Mouse (Mus musculus): Measurements from ENCODE around the gene H1foo.

The H1foo gene

DNA sequence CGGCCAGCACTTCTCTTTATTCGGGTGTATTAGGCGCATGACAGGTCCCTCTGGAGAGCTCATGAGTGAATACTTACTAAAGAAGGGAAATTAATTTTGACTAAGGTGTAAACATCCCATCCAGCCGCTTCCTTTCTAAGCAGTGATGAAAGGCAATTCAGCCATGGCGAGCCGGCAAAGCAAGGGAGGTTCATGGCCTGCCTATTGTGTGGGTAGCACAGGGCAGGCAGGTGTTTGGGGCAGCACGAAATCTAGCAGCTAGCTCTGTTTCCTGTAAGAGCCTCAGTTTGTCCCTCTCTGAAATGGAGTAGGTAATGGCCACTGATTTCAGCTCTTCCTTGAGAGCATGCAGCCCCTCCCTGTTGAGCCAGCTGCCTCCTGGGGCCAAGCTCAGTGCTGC lies 39.8 kb downstream of the H1foo start:
- no peak for DNase-seq (ENCODE audit: low read depth in 2 of 2, low spot score in 2 of 2)

DNA sequence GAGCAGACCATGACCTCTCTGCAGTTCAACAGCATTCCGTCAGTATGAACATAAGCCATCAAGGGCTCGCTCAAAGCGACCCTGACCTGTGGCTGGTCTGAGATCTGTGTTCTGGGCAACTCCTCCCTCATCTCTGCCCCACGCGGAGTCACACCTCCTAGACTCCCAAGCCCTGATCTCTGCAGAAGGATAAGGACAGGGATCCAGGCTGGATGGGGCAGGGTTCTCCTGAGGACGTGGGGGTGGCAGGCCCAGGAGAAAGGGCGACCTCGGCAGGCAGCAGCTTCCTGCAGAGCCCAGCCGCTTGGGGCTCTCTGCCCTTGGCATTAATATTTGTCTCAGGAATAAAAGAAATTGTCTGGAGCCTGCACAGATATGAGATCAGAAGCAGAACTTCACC lies 40.9 kb downstream of the H1foo start:
- DNase-seq (ENCODE audit: low read depth in 2 of 2, low spot score in 2 of 2) = no peak

GRCm38 (mm10) chr6:115986472-115987095 lies 41.8 kb downstream of the H1foo start:
- DNase-seq (ENCODE audit: low read depth in 2 of 2, low spot score in 2 of 2) = no peak

DNA sequence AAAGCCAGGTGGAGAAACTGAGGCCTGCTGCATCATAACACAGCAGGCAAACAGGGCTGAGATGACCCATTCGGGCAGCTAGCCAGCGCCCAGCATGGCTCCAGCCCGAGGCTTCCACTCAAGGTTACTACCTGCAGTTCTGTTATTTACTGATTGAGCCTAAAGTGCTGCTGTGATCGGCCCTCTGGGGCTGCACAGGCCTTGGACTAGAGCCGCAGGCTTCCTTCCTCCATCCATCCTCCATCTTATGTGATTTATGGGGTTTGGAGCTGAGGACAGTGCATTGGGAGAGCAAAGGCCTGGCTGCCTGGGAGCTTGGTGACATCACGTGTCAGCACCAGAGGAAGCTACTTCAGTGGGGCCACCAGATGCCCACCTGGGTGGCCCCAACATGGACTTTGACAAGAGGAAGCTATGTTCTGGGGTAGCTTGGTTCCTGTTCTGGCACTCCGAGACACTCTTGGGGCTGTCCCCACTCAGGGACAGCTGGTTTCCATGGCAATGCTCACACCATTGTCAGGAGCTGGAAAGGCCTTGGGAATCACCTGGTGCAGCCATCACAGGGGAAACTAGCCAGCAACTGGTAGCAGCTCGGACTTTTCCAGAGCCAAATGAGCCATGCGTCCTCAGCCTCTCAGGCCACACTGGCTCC lies 42.5 kb downstream of the H1foo start:
- DNase-seq (ENCODE audit: low read depth in 2 of 2, low spot score in 2 of 2) = no peak

- no peak for DNase-seq (ENCODE audit: low read depth in 2 of 2, low spot score in 2 of 2)
Measured at GRCm38 (mm10) chr6:115989032-115989431, 44.3 kb downstream of the H1foo start.

DNA sequence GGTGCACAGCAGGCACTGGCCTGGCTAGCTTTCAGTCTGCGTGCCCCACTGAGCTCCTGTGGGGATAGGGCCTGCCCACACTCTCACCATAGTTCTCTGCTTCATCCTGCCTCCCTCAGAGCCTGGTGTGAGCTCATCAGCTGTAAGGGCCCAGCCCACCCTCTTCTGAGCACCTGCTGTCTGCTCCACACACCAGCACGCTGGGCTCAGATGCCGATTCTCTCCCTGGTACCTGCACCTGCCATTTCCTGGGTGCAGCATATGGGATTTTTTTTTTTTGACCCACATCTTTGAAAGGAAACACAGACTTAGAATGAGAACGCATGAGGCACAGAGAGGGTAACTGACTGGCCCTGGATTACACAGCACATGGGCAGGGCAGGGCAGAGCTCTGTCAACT lies 44.9 kb downstream of the H1foo start:
- DNase-seq (ENCODE audit: low read depth in 2 of 2, low spot score in 2 of 2) = no peak

DNA sequence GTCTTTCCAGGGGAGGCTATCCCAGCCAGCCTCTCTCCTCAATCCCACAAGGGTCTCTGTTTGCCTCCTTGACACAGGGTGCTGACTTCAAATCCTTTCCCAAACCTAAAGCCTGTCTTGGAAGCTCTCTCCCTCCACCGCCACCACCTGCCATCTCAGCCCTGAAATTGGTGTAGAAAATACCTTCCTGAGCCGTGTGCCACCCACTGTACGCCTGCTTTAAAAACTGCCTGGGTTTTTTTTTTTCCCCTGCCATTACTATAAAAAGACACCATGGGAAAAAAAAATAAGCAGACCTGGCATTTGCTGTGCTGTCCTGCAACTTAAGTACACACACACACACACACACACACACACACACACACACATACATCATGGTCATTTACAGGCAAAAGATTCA lies 45.3 kb downstream of the H1foo start:
- no peak for DNase-seq (ENCODE audit: low read depth in 2 of 2, low spot score in 2 of 2)

DNA sequence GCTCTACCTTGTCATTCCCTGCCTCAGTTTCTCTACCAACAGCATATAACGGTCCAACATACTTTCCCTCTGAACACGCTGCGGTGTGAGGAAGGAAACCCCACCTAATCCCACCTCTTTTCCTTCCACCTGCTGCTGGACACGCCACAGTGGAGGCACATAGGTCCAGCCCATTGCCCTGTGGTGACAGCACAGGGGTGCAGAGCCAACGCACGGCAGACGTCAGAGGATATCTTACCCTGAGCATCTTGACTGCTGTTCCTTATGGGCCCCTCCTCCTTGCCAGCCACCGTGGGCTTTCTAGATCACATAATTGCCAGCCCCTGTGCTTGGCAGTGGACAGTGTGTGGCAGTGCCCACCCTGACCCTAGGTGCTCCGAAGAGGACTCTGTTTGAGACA lies 45.7 kb downstream of the H1foo start:
- no peak for DNase-seq (ENCODE audit: low read depth in 2 of 2, low spot score in 2 of 2)

DNA sequence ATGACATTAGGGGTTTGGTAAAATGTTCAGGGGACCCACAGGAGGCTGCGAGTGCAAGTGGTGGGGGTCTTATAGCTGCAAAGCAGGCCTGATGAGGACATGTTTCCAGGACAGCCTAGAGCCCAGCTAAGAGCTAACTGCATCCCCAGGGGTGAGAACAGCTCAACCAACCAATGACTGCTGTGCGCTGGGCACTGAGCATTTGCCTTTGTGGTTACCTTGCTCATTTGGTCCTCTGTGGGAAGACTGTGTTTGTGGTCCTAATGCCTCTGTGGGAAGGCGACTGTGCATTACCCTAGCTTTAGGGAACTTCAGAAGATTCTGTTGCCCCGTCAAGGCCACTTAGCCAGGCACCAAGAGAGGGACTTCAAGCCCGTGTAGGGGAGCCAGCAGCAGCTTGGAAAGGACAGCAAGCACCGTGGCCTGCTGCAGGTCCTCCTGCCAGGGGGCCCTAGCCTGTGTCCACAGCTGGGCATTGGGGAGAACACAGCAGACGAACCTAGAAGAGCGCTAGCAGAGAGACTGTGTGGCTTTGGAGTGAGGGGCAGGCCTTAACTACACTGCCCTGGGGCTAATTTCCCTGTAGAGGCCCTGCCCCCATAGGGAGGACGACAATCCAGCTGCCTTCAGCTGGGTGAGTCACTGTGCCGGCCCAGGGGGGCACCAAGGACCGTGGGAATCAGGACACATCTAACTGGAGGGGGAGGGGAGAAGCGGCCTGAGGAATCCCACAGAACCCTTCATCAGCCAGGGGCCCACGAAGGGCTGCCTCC lies 46.6 kb downstream of the H1foo start:
- no peak for DNase-seq (ENCODE audit: low read depth in 2 of 2, low spot score in 2 of 2)

DNA sequence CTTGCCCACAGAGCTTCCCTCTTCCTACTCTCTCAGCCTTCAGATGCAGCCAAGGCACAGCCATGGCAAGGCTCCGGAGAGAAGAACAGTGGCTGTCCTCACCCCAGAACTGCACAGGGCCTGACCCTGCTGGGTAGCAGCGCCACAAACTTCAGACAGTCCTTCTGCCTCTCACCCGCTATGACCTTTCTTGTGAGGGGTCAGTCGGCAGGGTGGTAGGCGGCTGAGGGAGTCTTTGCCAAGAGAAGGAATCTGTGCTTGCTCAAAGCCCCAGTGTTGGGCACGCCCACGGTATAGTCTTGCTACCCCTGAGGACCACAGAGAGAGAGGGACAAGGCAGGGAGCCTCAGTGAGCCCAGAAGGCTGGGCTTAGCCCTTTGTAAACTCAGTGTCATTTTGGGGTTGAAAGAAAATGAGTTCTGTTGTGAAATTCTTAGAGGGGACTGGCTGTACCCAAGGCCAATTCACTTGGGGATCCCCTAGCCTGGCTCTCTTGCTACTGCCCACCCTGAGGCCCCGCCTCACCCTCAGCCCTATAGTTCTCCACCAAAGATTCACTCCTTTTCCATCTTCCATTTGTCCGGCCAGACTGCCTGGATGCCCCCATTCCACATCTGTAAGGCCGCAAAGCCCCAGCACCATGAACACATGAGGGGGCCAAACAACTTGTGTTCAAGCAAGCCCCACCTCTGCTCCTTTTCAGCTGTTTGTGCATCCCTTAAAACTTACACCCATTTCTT lies 47.3 kb downstream of the H1foo start:
- DNase-seq (ENCODE audit: low read depth in 2 of 2, low spot score in 2 of 2) = no peak

DNA sequence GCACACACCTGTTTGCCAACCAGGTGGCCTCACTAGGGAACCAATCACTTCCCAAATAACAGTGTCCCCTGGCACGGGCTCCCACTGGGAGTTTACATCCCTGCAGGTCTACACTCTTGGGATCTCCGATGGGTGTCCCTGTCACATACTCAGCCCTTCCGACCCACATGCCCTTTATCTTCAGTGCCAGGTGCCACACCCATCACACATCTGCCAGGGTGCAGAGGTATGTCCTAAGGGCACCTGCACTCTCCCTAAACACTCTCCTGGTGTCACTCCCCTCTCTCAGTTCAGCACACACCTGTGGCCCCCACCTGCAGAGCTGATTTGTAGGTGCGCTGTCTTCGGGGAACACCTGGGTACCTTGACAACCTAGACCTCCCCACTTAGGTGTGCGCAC lies 48.2 kb downstream of the H1foo start:
- no peak for DNase-seq (ENCODE audit: low read depth in 2 of 2, low spot score in 2 of 2)

DNA sequence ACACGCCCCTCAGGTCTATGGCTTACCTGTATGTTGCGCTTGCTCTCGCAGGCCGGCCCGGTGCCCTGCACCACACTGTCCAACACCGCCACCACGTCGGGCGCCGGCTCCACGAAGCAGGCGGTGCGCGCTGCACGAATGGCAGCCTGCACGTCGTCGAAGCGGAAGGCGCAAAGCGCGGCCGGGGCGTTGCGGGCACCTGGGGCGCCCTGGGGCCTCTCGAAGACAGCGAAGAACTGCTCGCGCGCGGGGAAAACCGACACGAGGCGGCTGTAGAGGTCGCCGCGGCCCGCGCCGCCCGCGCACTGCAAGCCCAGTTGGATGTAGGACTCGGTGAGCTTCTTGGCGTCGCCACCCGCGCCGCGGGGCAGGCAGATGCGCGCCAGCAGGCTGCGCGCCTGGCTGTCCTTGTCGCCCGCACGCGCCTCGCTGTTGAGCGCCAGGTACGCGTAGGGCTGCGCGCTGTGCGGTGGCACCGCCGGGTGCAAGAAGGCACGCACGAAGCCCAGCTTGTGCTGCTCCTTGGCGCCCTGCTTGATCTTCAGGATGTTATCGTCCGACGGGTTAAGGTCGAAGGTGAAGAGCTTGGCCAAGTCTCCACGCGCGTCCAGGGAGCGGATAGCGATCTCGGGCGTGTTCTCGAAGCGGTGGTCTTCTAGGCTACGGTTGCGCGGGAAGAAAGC lies 48.9 kb downstream of the H1foo start:
- DNase-seq (ENCODE audit: low read depth in 2 of 2, low spot score in 2 of 2) = peak in 1 of 2 experiments; percentile 26

- no peak for DNase-seq (ENCODE audit: low read depth in 2 of 2, low spot score in 2 of 2)
Measured at GRCm38 (mm10) chr6:115994146-115994876, 49.6 kb downstream of the H1foo start.

DNA sequence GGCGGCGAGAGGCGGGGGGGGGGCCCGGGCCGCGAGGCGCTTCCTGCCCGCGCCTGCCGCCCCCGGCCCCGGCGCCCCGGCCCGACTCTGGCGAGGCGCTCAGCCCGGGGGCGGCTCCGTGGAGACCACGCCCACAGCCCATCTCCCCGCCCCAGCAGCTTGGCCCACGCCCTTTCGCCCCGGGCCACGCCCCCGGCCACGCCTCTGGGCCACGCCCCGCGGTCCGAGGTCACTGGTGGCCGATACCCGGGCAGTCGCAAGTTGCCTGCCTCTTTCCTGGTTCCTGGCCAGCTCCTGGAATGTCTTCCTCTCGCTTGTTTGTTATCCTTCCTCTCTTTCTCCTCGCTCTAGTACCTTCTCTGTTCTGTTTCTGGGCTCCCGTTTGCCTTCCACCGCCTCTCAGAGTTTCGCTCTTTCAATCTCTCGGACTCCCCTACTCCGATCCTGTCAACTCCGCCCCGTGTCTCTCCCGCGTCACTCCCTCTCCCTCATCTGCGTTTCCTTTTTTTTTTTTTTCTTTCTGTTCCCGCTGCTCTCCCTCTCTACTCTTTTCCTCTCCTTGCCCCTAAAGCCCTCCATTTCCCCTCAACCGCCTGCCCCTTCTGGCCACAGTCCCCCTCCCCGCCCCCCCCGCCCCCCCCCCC lies 50.3 kb downstream of the H1foo start, which contains the start of gene Plxnd1:
Gene Plxnd1, minus strand, starts transcription at position 129 of the 644 bp plus-strand sequence.
- DNase-seq (ENCODE audit: low read depth in 2 of 2, low spot score in 2 of 2) = peak; percentile 75 to 76

GRCm38 (mm10) chr6:115995531-115995941 lies 50.8 kb downstream of the H1foo start:
- no peak for DNase-seq (ENCODE audit: low read depth in 2 of 2, low spot score in 2 of 2)

- peak; percentile 22 to 37 for DNase-seq (ENCODE audit: low read depth in 2 of 2, low spot score in 2 of 2)
Measured at GRCm38 (mm10) chr6:115996171-115996851, 51.6 kb downstream of the H1foo start.

- DNase-seq (ENCODE audit: low read depth in 2 of 2, low spot score in 2 of 2) = no peak
Measured at GRCm38 (mm10) chr6:115997726-115998311, 53.1 kb downstream of the H1foo start.

DNA sequence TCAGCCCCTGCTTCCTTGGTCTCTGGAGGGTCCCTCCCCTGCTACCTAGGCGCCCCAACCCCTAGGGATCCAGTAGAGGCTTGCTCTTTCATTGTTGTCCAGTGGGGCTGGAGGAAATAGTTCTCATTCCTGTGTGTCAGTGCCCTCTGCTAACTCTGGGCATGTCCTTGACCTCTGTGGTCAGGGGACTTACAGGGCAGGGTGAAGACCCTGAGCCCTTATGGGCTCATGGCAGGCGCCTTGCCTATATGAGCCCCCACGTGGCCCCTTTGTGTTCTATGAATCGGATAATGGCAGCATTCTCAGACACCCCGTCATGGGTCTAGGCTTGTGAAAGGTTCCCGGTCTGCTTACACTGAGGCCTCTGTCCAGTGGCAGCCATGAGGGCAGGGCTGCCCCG lies 54.0 kb downstream of the H1foo start:
- no peak for DNase-seq (ENCODE audit: low read depth in 2 of 2, low spot score in 2 of 2)

DNA sequence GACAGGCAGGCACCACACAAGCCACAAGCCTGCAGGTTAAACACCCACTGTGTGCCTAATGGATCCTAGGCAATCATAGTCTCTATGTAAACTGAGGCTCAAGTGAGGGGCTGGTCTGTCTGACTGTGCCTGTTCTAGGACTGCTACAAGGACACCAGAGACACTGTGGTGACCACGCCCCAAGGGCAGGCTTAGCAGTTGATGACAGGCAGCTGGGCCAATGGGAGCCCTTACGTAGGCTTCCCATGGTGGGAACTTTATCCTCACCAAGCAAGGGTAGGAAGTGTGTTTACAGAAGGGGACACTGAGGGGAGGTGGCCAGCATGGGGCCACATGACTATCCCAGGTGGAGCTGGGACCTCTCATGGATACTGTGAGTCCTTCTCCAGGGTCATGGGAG lies 54.5 kb downstream of the H1foo start:
- DNase-seq (ENCODE audit: low read depth in 2 of 2, low spot score in 2 of 2) = no peak

All from CD8-positive naive resting alpha-beta T cell, adult 2 months (primary cell).